Mouse (Mus musculus): ENCODE data around the gene Ncoa4. TPM values are rescaled to one million over a fixed set of nuclear protein-coding genes. Genes with fewer than 3 reads are reported as not detected.

Gene Ncoa4
- total and polyA plus RNA-seq, 3 experiments, result 54.5 to 64.6 (median 57.9) TPM

GRCm38 (mm10) chr14:32159150-32159670 is 455 bp upstream of the Ncoa4 start:
- H3K4me1 ChIP-seq (ENCODE audit: control insufficient read depth in 1 of 2, insufficient read depth in 2 of 2, low read length in 2 of 2), result peaks cover 0 to 15% of the 10 kb centered on the region in 2 experiments; a peak in 2 of 4 replicates
- no peaks in the 10 kb centered on the region for H3K27me3 ChIP-seq (ENCODE audit: control insufficient read depth in 1 of 2, insufficient read depth in 2 of 2, low read length in 2 of 2)
- H3K4me3 ChIP-seq (ENCODE audit: control insufficient read depth in 1 of 2, insufficient read depth in 1 of 2, low read depth in 2 of 2, low read length in 2 of 2), result peak overlapping the region; percentile 42 to 93
- H3K9me3 ChIP-seq (replicated peaks; ENCODE audit: insufficient read depth, low read length), result no peaks in the 10 kb centered on the region
- H3K79me2 ChIP-seq (ENCODE audit: control insufficient read depth, insufficient read depth, low read length, poor library complexity), result peaks cover 41% of the 10 kb centered on the region
- peak overlapping the region; percentile 71 for H3K9ac ChIP-seq (ENCODE audit: control insufficient read depth, low read depth, low read length, poor library complexity, severe bottlenecking)
- TF ChIP-seq MAFK (IDR thresholded peaks at IDR 0.05; ENCODE audit: borderline replicate concordance, low read depth, low read length) (no peak), MEF2A (IDR thresholded peaks at IDR 0.05; ENCODE audit: extremely low read depth, insufficient replicate concordance, low read depth, low read length, poor library complexity, severe bottlenecking) (no peak), EP300 (IDR thresholded peaks at IDR 0.05; ENCODE audit: low read depth in 1 of 2, low read length in 2 of 2) (no peak), USF1 (IDR thresholded peaks at IDR 0.05; ENCODE audit: low read depth, low read length) (peak; percentile 53; the same call in 1 of the 2 replicates), MYC (IDR thresholded peaks at IDR 0.05; ENCODE audit: low read depth, low read length) (peak; percentile 86), BHLHE40 (IDR thresholded peaks at IDR 0.05; ENCODE audit: borderline replicate concordance, low read depth, low read length) (peak; percentile 51; the same call in 1 of the 2 replicates), RAD21 (IDR thresholded peaks at IDR 0.05; ENCODE audit: low read depth, low read length) (no peak), POLR2A (IDR thresholded peaks at IDR 0.05; ENCODE audit: control insufficient read depth in 1 of 2, insufficient read depth in 1 of 2, low read depth in 1 of 2, low read length in 2 of 2, poor library complexity in 1 of 2) (peak; percentile 54 to 81), MXI1 (IDR thresholded peaks at IDR 0.05; ENCODE audit: low read depth, low read length) (peak; percentile 82; the same call in 1 of the 2 replicates), NELFE (IDR thresholded peaks at IDR 0.05; ENCODE audit: low read depth, low read length) (peak; percentile 67; the same call in 1 of the 2 replicates), MAX (IDR thresholded peaks at IDR 0.05; ENCODE audit: low read length) (peak; percentile 59), TBP (IDR thresholded peaks at IDR 0.05; ENCODE audit: low read depth, low read length) (peak; percentile 67; the same call in 1 of the 2 replicates), ZNF384 (IDR thresholded peaks at IDR 0.05; ENCODE audit: low read depth, low read length) (peak; percentile 93), CHD2 (IDR thresholded peaks at IDR 0.05; ENCODE audit: low read length) (no peak), GATA1 (IDR thresholded peaks at IDR 0.05; ENCODE audit: low read depth, low read length) (no peak), ELF1 (IDR thresholded peaks at IDR 0.05; ENCODE audit: low read depth, low read length) (peak; percentile 41; the same call in 1 of the 2 replicates), HCFC1 (IDR thresholded peaks at IDR 0.05; ENCODE audit: low read depth, low read length) (no peak; the same call in 1 of the 2 replicates), TCF12 (IDR thresholded peaks at IDR 0.05; ENCODE audit: low read depth, low read length) (0 out of 2 replicates have a peak, but pooled peaks have one; percentile 12), E2F4 (IDR thresholded peaks at IDR 0.05; ENCODE audit: borderline replicate concordance, low read depth, low read length) (no peak)
- DNase-seq (ENCODE audit: low read depth, low spot score), result peak; percentile 89
- H3K36me3 ChIP-seq (ENCODE audit: control insufficient read depth in 1 of 2, insufficient read depth in 2 of 2, low read length in 2 of 2), result peaks cover 0 to 31% of the 10 kb centered on the region in 2 experiments; a peak in 2 of 4 replicates
- H3K27ac ChIP-seq (ENCODE audit: control insufficient read depth, low read depth, low read length), result peak overlapping the region; percentile 87

GRCm38 (mm10) chr14:32160563-32160962 is 898 bp downstream of the Ncoa4 start:
- TF ChIP-seq MYB (IDR thresholded peaks at IDR 0.05; ENCODE audit: low read depth, low read length), result no peak
- H3K4me3 ChIP-seq (ENCODE audit: control insufficient read depth in 1 of 2, insufficient read depth in 1 of 2, low read depth in 2 of 2, low read length in 2 of 2), result peak overlapping the region; percentile 69 to 93
- no peaks in the 10 kb centered on the region for H3K9me3 ChIP-seq (replicated peaks; ENCODE audit: insufficient read depth, low read length)
- peak overlapping the region; percentile 84 for H3K9ac ChIP-seq (ENCODE audit: control insufficient read depth, low read depth, low read length, poor library complexity, severe bottlenecking)
- peak overlapping the region; percentile 73; the same call in 1 of the 2 replicates for H3K27ac ChIP-seq (ENCODE audit: control insufficient read depth, low read depth, low read length)
- peaks cover 6 to 20% of the 10 kb centered on the region in 2 experiments for H3K4me1 ChIP-seq (ENCODE audit: control insufficient read depth in 1 of 2, insufficient read depth in 2 of 2, low read length in 2 of 2)
- H3K36me3 ChIP-seq (ENCODE audit: control insufficient read depth in 1 of 2, insufficient read depth in 2 of 2, low read length in 2 of 2), result peaks cover 0 to 39% of the 10 kb centered on the region in 2 experiments; a peak in 2 of 4 replicates
- no peaks in the 10 kb centered on the region for H3K27me3 ChIP-seq (ENCODE audit: control insufficient read depth in 1 of 2, insufficient read depth in 2 of 2, low read length in 2 of 2)
- no peak for DNase-seq (ENCODE audit: low read depth, low spot score)
- H3K79me2 ChIP-seq (ENCODE audit: control insufficient read depth, insufficient read depth, low read length, poor library complexity), result peaks cover 48% of the 10 kb centered on the region

Data from MEL (cell line).